Mouse (Mus musculus) ES-E14 (cell line): ENCODE measurements around the gene Rhebl1. TPM values are rescaled to one million over a fixed set of nuclear protein-coding genes. Genes with fewer than 3 reads are reported as not detected.

Experiments
- DNase-seq: peaks from one replicate; pipeline ENCODE4 v3.0.0-alpha.2; 2013; ENCODE audit warnings: low read depth, low spot score
- H3K27ac ChIP-seq: 2 replicates; pipeline ENCODE4 v1.5.1; 2012; ENCODE audit warnings: low read depth, mild to moderate bottlenecking, low read length, moderate library complexity, mixed read lengths; ENCODE audit not compliant: poor library complexity, insufficient read depth, severe bottlenecking
- H3K36me3 ChIP-seq: 2 replicates; pipeline ENCODE4 v1.6.1; 2012; ENCODE audit warnings: mild to moderate bottlenecking, low read length, moderate library complexity, mixed read lengths; ENCODE audit not compliant: control insufficient read depth, poor library complexity, insufficient read depth, severe bottlenecking
- H3K4me1 ChIP-seq, 2 experiments: fragments of 150-350 bp in 1 of 2; sonication (generic) in 1 of 2; 2 replicates each; pipeline ENCODE4 v1.6.1; 2012; ENCODE audit warnings: low read length in 2 of 2, mild to moderate bottlenecking in 1 of 2, mixed read lengths in 1 of 2; ENCODE audit not compliant: control insufficient read depth in 2 of 2, insufficient read depth in 2 of 2, poor library complexity in 1 of 2
- H3K4me3 ChIP-seq, 2 experiments: fragments of 150-350 bp in 1 of 2; sonication (generic) in 1 of 2; 2 replicates each; pipeline ENCODE4 v1.5.1; 2012; ENCODE audit warnings: low read length in 2 of 2, low read depth in 1 of 2, mild to moderate bottlenecking in 1 of 2, mixed read lengths in 1 of 2; ENCODE audit not compliant: insufficient read depth in 1 of 2, poor library complexity in 1 of 2, severe bottlenecking in 1 of 2
- H3K9ac ChIP-seq: 2 replicates; pipeline ENCODE4 v1.6.1; 2012; ENCODE audit warnings: low read depth, mild to moderate bottlenecking, low read length, mixed read lengths; ENCODE audit not compliant: poor library complexity, insufficient read depth, severe bottlenecking
- H3K9me3 ChIP-seq: fragments of 150-350 bp; sonication (generic); 2 replicates; pipeline ENCODE4 v1.6.1; 2012; ENCODE audit warnings: low read depth, mild to moderate bottlenecking, low read length; ENCODE audit not compliant: control insufficient read depth, insufficient read depth
- CHD2 ChIP-seq: IDR thresholded peaks from 2 replicates; pipeline ENCODE4 v1.6.1; 2014; ENCODE audit warnings: mild to moderate bottlenecking, low read depth, low read length, inconsistent platforms
- HCFC1 ChIP-seq: IDR thresholded peaks from 2 replicates; pipeline ENCODE4 v1.6.1; 2012; ENCODE audit warnings: low read length, inconsistent platforms, borderline replicate concordance; ENCODE audit not compliant: insufficient read depth
- MAFK ChIP-seq: IDR thresholded peaks from 2 replicates; pipeline ENCODE4 v1.6.1; 2014; ENCODE audit warnings: mild to moderate bottlenecking, low read depth, low read length, inconsistent platforms; ENCODE audit not compliant: insufficient read depth
- ZC3H11A ChIP-seq: IDR thresholded peaks from 2 replicates; pipeline ENCODE4 v1.6.1; 2012; ENCODE audit warnings: low read depth, mild to moderate bottlenecking, inconsistent platforms, low read length, borderline replicate concordance
- ZNF384 ChIP-seq: IDR thresholded peaks from 2 replicates; pipeline ENCODE4 v1.6.1; 2012; ENCODE audit warnings: low read depth, low read length, inconsistent platforms
- in situ Hi-C, 2 experiments: fragments of 600-800 bp; cut with MboI; formaldehyde crosslinking; loops; one replicate each; pipeline ENCODE4 v1.15.1; 2025; ENCODE audit warnings: low sequenced_read_pairs in 2 of 2, inconsistent platforms in 1 of 2; ENCODE audit not compliant: unreplicated experiment in 2 of 2
- total RNA-seq: library from RNA; depleted of rRNA; stranded (reverse); fragments of 300-350 nt; gene quantifications from 2 replicates; pipeline ENCODE4 v1.2.3, GENCODE M21; 2012

Rhebl1 gene
- total RNA-seq, 1 experiment: 48.2 TPM

GRCm38 (mm10) chr15:98895635-98896589, 1.6 kb upstream of the Rhebl1 start:
- in situ Hi-C loops: no loop called here
- H3K9me3 ChIP-seq: no peaks in the 10 kb centered on the region
- no peak for DNase-seq
- peaks cover 5 to 10% of the 10 kb centered on the region in 2 experiments; a peak in 3 of 4 replicates for H3K4me1 ChIP-seq
- H3K27ac ChIP-seq: no peak overlapping the region
- H3K9ac ChIP-seq: peak overlapping the region; percentile 27; the same call in 1 of the 2 replicates
- H3K4me3 ChIP-seq: peak overlapping the region; percentile 20 to 38
- H3K36me3 ChIP-seq: no peaks in the 10 kb centered on the region
- TF ChIP-seq ZC3H11A (no peak), CHD2 (peak; percentile 79)

GRCm38 (mm10) chr15:98894746-98895634, 650 bp upstream of the Rhebl1 start:
- no peak overlapping the region for H3K27ac ChIP-seq
- no peak for DNase-seq
- in situ Hi-C loops: no loop called here
- peak overlapping the region; percentile 20 to 50 for H3K4me3 ChIP-seq
- H3K9me3 ChIP-seq: no peaks in the 10 kb centered on the region
- H3K9ac ChIP-seq: no peak overlapping the region
- no peak for TF ChIP-seq ZC3H11A
- TF ChIP-seq HCFC1: no peak
- TF ChIP-seq MAFK: no peak
- TF ChIP-seq ZNF384: no peak
- TF ChIP-seq CHD2: no peak
- no peaks in the 10 kb centered on the region for H3K36me3 ChIP-seq
- H3K4me1 ChIP-seq: peaks cover 5 to 10% of the 10 kb centered on the region in 2 experiments; a peak in 3 of 4 replicates

GRCm38 (mm10) chr15:98893036-98893435, 1.3 kb downstream of the Rhebl1 start:
- no peak for DNase-seq
- Histone ChIP-seq H3K27ac (no peak overlapping the region), H3K9me3 (no peaks in the 10 kb centered on the region), H3K9ac (no peak overlapping the region), H3K4me3 (no peak overlapping the region), H3K4me1 (peaks cover 5 to 10% of the 10 kb centered on the region in 2 experiments; a peak in 3 of 4 replicates), H3K36me3 (no peaks in the 10 kb centered on the region)
- in situ Hi-C loops: no loop called here
- no peak for TF ChIP-seq ZNF384

GRCm38 (mm10) chr15:98891907-98892606, 2.3 kb downstream of the Rhebl1 start:
- Histone ChIP-seq H3K27ac (no peak overlapping the region), H3K4me3 (no peak overlapping the region), H3K36me3 (no peaks in the 10 kb centered on the region), H3K9me3 (no peaks in the 10 kb centered on the region), H3K4me1 (peaks cover 5 to 8% of the 10 kb centered on the region in 2 experiments; a peak in 3 of 4 replicates), H3K9ac (no peak overlapping the region)
- TF ChIP-seq ZNF384: no peak
- no peak for TF ChIP-seq MAFK
- no peak for DNase-seq
- in situ Hi-C loops: no loop called here
